Mouse (Mus musculus) myocyte (in vitro differentiated cells): ENCODE data around the gene Mast4.

ENCODE experiments used
- CEBPB ChIP-seq: IDR thresholded peaks from 2 replicates; pipeline ENCODE4 v1.6.1; 2011; ENCODE audit warnings: mild to moderate bottlenecking, moderate library complexity; ENCODE audit not compliant: poor library complexity, insufficient read depth, severe bottlenecking
- E2F4 ChIP-seq: IDR thresholded peaks from one replicate; pipeline ENCODE4 v1.6.1; 2011; ENCODE audit warnings: mild to moderate bottlenecking, control low read depth, moderate library complexity; ENCODE audit not compliant: insufficient read depth
- MAX ChIP-seq: IDR thresholded peaks from one replicate; pipeline ENCODE4 v1.6.1; 2011; ENCODE audit warnings: low read depth, mild to moderate bottlenecking, control low read depth
- MYOD1 ChIP-seq, 3 experiments: IDR thresholded peaks; one replicate each; pipeline ENCODE4 v1.6.1; 2011; ENCODE audit warnings: control low read depth in 2 of 3, low read depth in 2 of 3, mild to moderate bottlenecking in 2 of 3, moderate library complexity in 1 of 3; ENCODE audit not compliant: insufficient read length in 2 of 3, control insufficient read depth in 1 of 3
- MYOG ChIP-seq, 3 experiments: IDR thresholded peaks; one replicate each; pipeline ENCODE4 v1.6.1; 2011; ENCODE audit warnings: control low read depth in 2 of 3, low read depth in 2 of 3, mild to moderate bottlenecking in 2 of 3; ENCODE audit not compliant: insufficient read length in 2 of 3, control insufficient read depth in 1 of 3, insufficient read depth in 1 of 3
- POLR2A ChIP-seq: IDR thresholded peaks from one replicate; pipeline ENCODE4 v1.6.1; 2011; ENCODE audit warnings: low read depth, mild to moderate bottlenecking, control low read depth, moderate library complexity; ENCODE audit not compliant: insufficient read length
- POLR2AphosphoS2 ChIP-seq: IDR thresholded peaks from one replicate; pipeline ENCODE4 v1.6.1; 2011; ENCODE audit warnings: low read depth, control low read depth; ENCODE audit not compliant: insufficient read length
- REST ChIP-seq: IDR thresholded peaks from one replicate; pipeline ENCODE4 v1.6.1; 2011; ENCODE audit warnings: mild to moderate bottlenecking, control low read depth, moderate library complexity; ENCODE audit not compliant: insufficient read depth, insufficient read length
- TCF3 ChIP-seq: IDR thresholded peaks from one replicate; pipeline ENCODE4 v1.6.1; 2011; ENCODE audit warnings: low read depth, control low read depth; ENCODE audit not compliant: insufficient read length
- USF1 ChIP-seq: IDR thresholded peaks from one replicate; pipeline ENCODE4 v1.6.1; 2011; ENCODE audit warnings: low read depth, mild to moderate bottlenecking, control low read depth, moderate library complexity

DNA sequence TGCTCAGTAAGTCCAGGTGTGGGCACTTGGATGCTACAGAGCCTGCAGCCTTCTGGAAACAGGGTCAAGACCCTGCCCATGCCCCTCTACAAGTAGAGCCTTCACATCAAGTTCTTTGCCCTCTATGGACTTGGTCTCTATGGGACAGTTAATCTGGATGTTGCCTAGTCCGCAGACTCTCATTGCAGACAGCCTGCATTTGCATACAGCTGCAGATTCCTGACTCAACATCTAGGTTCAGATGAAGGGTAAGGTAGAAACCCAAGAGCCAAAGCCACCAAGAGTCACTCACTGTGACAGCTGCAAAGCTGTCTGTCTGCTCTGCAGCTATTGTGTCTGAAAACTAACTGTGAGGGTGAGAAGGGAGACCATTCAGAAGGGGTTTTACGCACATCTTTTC is 491.6 kb downstream of the Mast4 start:
- TF ChIP-seq POLR2A (no peak), USF1 (no peak), POLR2AphosphoS2 (no peak), CEBPB (no peak), REST (no peak), MAX (no peak), MYOG (IDR thresholded peaks at IDR 0.05; ENCODE audit: control insufficient read depth in 1 of 3, insufficient read depth in 1 of 3, insufficient read length in 2 of 3, low read depth in 2 of 3) (no peak), E2F4 (no peak), MYOD1 (IDR thresholded peaks at IDR 0.05; ENCODE audit: control insufficient read depth in 1 of 3, insufficient read length in 2 of 3, low read depth in 2 of 3) (peak in 1 of 3 experiments; percentile 22), TCF3 (no peak)
